Mouse (Mus musculus) erythroblast, embryonic 14.5 days (primary cell): ENCODE results near the gene Btbd10.

ENCODE experiments used
- GATA1 ChIP-seq: IDR thresholded peaks from 2 replicates; pipeline ENCODE4 v1.6.1; 2012; ENCODE audit warnings: low read length, inconsistent platforms, mixed read lengths
- TAL1 ChIP-seq: IDR thresholded peaks from 3 replicates; pipeline ENCODE4 v1.6.1; 2012; ENCODE audit warnings: low read length, inconsistent platforms, mixed read lengths

- TF ChIP-seq GATA1 (no peak), TAL1 (no peak)
Measured at GRCm38 (mm10) chr7:113278493-113278892, 90.7 kb downstream of the Btbd10 start.
